Mouse (Mus musculus) adrenal gland, postnatal 10 days (tissue): ENCODE results near the gene Grin2d. TPM values are rescaled to one million over a fixed set of nuclear protein-coding genes. Genes with fewer than 3 reads are reported as not detected.

Source experiments
- DNase-seq: peaks from one replicate; pipeline ENCODE4 v3.0.0; 2021; ENCODE audit warnings: mixed read lengths
- total RNA-seq, 2 experiments: library from RNA; stranded (reverse); gene quantifications; 2 replicates each; pipeline ENCODE4 v1.2.3; 2021

Gene Grin2d
- total RNA-seq, 2 experiments from 2014 or later: 0.72 to 1.2 TPM

- no peak for DNase-seq
These were observed 68.7 kb downstream of the Grin2d start for GRCm38 (mm10) chr7:45809276-45810075.

GRCm38 (mm10) chr7:45808471-45808870 lies 69.7 kb downstream of the Grin2d start:
- no peak for DNase-seq

DNA sequence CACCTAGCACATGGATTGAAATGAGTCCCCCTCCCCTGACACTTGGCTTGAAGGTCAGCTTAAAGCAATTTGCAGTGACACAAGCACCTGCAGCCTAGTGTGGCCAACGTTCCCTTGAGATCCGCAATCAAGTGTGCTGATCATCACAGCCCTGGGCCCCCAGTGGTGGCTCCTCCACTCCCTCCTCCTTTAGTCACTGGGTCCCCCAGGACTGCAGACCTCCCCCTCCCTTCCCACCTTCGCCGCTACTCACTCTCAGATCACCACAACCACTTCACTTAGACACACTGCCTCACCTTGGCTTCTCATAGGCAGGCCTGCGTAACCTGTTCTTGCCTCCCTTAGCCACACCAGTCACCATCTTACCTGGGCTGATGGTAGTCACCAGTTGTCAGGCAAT lies 72.2 kb downstream of the Grin2d start:
- no peak for DNase-seq

DNA sequence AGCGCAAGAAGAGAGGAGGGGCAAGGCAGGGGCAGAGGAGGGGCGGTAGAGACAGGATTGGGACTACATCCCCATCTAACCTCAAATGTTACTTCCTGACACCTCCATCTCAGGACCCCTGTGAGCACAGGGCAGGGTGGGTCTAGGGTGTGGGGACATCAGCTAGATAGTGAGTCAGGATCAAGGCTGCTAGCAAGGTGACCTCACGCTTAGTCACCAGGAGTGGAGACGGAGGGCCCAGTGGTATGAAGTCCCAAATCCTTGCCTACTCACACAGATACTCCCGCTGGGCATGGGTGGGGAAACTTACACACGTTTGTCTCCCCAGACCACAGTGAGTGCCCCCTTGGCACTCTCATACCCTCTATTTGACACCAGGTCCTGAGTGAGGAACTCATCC lies 75.6 kb downstream of the Grin2d start:
- peak; percentile 62 for DNase-seq

DNA sequence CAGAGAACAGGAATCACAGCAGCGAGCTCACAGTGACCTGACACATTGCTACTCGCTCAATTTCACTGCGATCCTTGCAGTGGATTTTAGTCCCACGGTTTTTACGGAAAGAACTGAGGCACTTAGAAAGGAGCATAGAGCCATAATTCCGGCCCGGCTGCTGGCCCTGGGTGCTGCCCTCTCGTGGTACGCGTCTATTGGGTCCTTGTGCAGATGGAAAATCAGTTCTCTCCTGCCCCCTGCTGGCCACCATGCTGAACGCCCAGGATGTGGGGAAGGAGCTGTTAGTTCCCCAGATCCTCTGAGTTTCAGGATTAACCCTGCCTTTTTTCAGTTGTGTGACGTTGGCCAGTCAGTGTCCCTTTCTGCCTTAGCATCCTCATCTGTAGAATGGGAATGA lies 76.8 kb downstream of the Grin2d start:
- peak; percentile 96 for DNase-seq

- DNase-seq: peak; percentile 67
These were observed 77.5 kb downstream of the Grin2d start for GRCm38 (mm10) chr7:45800546-45801204.

DNA sequence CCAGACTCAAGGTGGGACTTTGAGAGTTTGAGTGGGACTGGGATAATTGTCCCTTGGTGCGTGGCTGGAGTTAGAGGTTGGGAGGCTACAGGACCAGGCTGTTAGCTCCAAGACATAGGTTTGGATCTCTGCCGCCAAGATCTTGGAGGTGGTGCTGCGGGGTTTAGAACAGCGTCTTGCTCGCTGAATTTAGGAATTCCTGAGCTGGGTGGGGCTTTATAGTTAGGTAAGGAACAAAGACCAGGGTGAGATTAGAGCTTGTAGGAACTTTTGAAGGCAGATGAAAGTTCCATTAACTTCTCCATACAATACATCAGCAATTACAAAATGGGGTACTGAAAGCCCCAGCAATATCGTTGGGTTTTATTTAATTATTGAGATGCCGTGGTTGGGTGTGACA lies 78.2 kb downstream of the Grin2d start:
- no peak for DNase-seq

- DNase-seq: no peak
These were observed 79.2 kb downstream of the Grin2d start for GRCm38 (mm10) chr7:45798931-45799330.

- peak; percentile 40 for DNase-seq
These were observed 79.7 kb downstream of the Grin2d start for GRCm38 (mm10) chr7:45798511-45798836.

DNA sequence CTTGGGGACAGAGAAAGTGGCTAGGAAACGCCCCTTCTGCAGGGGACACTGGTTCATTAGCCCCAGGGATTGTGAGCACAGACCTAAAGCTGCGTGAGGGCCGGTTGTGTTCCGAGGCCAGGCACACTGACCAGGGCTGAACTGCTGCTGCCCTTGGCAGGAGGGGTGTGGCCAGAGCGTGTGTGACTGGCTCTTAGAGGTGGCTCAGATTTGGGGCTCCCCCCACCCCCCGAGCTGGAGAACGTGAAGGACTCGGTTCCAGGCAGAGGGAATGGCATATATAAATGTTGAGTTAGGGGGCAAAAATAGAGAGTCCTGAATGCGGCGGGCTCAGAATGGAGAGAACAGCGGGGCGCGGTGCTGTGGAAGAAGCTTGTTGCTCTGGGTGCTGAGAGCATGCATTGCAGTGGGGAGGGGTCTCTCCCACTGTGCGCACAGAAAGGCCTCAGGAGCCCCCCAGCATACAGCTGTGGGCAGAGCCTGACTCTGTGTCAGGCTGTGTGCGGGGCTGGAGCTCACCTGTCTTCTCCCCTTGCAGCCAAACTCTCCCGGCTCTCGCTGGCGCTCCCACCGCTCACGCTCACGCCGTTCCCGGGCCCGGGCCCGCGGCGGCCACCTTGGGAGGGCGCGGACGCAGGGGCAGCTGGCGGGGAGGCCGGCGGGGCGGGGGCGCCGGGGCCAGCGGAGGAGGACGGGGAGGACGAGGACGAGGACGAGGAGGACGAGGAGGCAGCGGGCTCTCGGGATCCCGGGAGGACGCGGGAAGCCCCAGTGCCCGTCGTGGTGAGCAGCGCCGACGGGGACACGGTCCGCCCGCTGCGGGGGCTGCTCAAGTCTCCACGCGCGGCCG lies 80.3 kb downstream of the Grin2d start:
- peak; percentile 49 for DNase-seq

GRCm38 (mm10) chr7:45796950-45797349 lies 81.2 kb downstream of the Grin2d start:
- DNase-seq: no peak

- no peak for DNase-seq
These were observed 83.2 kb downstream of the Grin2d start for GRCm38 (mm10) chr7:45794971-45795370.

GRCm38 (mm10) chr7:45793969-45794585 lies 84.1 kb downstream of the Grin2d start:
- DNase-seq: no peak

DNA sequence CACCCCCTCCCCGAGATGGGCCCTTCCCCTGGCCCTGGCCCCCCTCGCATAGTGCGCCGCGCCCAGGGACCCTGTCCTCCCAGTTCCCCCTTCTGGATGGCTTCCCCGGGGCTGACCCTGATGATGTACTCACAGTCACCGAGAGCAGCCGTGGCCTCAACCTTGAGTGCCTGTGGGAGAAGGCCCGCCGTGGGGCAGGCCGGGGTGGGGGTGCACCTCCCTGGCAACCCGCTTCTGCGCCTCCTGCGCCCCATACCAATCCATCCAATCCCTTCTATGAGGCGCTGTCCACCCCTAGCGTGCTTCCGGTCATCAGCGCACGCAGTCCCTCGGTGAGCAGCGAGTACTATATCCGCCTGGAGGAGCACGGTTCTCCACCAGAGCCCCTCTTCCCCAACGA lies 84.9 kb downstream of the Grin2d start:
- peak; percentile 40 for DNase-seq

DNA sequence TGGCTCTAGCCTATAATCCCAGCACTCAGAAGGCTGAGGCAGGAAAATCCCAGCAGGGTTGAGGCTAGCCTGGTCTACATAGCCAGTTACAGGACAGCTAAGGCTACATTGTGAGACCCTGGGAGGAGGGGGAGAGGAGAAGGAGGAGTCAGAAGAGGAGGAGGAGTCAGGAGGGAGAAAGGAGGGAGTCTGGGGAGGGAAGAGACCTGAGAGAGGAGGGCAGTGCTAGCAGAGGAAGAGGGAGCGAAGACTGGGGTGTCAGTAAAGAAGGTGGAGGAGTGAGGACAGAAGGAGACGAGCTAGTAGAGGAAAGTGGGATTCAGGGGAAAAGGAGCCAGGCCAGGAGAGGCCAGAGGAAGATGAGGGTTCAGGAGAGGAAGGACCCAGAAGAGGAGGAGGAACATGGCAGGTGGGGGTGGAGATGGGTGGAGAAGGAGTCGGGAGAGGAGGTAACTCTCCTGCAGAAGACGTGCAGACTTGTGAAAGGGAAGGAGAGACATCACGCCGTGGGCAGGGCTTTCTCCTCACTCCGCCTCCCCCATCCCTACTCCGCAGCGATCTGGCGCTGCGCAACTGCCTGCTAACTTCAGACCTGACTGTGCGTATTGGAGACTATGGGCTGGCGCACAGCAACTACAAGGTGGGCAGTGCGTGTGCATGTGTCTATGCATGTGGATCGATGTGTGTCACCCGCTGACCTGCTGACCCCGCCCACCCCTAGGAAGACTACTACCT lies 86.3 kb downstream of the Grin2d start:
- no peak for DNase-seq

DNA sequence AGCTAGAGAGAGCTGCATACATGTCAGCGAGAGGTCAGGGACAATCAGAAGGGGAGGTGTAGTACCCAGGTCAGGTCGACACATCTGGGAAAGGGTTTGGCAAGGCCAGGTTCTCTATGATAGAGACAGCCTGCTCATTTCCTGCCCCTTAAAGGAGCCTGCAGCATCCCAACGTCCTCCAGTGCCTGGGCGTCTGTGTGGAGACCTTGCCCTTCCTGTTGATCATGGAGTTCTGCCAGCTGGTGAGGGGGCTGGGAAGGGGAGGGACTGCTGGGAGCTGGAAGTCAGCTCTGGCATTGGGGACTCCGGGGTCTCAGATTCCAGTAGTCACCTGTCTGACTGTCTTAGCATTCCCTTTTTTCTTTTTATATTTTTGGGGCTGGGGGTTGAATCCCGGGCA lies 87.5 kb downstream of the Grin2d start:
- DNase-seq: peak; percentile 51

DNA sequence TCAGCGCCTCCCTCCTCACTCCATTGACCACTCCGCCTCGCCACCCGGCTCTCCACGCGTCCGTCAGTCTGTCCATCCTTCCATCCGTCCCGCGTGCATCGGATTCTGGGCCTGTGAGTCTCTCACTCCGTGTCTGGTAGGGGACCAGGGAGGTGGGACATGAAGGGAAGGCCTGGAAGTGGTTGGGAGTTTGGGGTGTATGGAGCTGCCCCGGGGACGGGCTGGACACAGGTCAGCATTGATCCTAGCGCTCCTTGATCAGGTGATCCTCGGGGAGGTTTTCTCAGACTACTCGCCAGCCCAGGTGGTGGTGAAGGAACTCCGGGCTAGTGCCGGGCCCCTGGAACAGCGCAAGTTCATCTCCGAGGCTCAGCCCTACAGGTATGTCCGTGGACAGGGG lies 90.5 kb downstream of the Grin2d start:
- DNase-seq: no peak

DNA sequence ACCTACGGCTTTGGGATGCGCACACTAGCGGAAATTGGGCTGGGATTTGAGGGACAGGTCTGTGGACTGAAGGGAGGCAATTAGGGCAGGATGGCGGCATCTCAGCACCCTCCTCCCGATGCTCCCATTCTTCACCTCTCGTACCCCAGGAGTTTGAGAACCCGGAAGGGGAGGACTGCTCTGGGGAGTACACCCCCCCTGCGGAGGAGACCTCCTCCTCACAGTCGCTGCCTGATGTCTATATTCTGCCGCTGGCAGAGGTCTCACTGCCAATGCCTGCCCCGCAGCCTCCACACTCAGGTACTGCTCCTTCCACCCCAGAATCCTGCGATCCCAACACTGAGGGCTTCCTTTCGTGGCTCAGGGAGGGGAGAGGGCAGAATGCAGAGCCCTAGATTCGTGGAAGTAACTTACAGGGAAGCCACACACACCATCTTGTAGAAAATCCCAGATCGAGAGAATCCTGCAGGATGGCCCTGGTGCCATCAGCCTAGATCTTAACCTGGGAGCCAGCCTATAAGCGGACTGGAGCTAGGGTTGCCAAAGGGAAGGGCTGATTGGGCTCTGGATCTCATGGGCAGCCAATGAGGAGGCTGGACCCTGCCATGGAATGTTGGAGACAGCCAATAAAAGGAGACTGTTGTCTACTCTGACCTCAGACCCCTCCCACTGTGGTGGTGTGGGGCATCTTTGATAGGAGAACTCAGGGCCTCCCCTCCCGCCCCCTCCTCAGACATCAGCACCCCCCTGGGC lies 91.3 kb downstream of the Grin2d start:
- DNase-seq: no peak

DNA sequence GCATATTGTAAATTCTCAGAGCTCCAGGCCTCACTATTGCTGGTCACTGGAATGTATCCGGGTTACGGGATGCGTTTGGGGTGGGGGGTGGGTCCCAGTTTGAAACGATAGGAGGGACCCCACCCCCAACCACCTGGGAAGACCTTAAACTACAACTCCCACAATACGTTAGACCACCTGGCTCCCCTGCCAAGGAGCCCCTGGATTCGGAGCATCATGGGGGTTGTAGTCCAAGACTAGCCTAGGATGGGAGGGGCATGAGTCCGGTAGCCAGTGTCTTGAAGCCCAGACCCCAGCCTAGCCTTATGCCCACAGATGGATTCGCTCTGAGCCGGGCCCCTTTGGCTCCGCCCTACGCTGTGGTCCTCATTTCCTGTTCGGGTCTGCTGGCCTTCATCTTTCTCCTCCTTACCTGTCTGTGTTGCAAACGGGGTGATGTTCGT lies 92.0 kb downstream of the Grin2d start:
- no peak for DNase-seq

GRCm38 (mm10) chr7:45785388-45786135 lies 92.6 kb downstream of the Grin2d start:
- DNase-seq: peak; percentile 40
